Comparison of ENCODE assay signal across 21 mouse cellular contexts in genomic region chr1:186497872-186498271, GRCm38 (mm10).
DNase-seq lines count a peak whose midpoint lies in the region; ATAC-seq and TF ChIP-seq lines count a peak whose summit lies in the region.
"Had no signal": no experiment of that assay in that cellular context is flagged by ENCODE, and none has a peak within 500 bp of the region (broad histone marks: within the 10 kb centered on the region; RNA-seq: fewer than 3 reads in every experiment).

No protein-coding gene starts in this region.

- H3K27me3 ChIP-seq in intestine, embryonic 14.5 days (replicated peaks; ENCODE audit: control insufficient read depth, insufficient read depth, low read length), result no peaks in the 10 kb centered on the region
- H3K27me3 ChIP-seq in intestine, postnatal 0 days (replicated peaks; ENCODE audit: control insufficient read depth, insufficient read depth, low read length), result no peaks in the 10 kb centered on the region
- H3K27me3 ChIP-seq in intestine, embryonic 16.5 days (replicated peaks; ENCODE audit: control insufficient read depth, insufficient read depth, low read length), result no peaks in the 10 kb centered on the region
- H3K27me3 ChIP-seq: embryonic facial prominence, embryonic 12.5 days; forebrain, embryonic 12.5 days had no signal

- peak; percentile 68; the same call in 1 of the 2 replicates for ATAC-seq in intestine, embryonic 14.5 days (replicated peaks; ENCODE audit: low FRiP score, low TSS enrichment, low read depth)
- no peak; the same call in 1 of the 2 replicates for ATAC-seq in intestine, postnatal 0 days
- peak; percentile 76 for ATAC-seq in intestine, embryonic 16.5 days
- ATAC-seq: forebrain, embryonic 14.5 days; forebrain, embryonic 16.5 days had no signal

- H3K4me3 ChIP-seq in intestine, embryonic 14.5 days (ENCODE audit: low read depth, low read length), result no peak overlapping the region
- H3K4me3 ChIP-seq in intestine, postnatal 0 days (ENCODE audit: low read depth, low read length), result no peak overlapping the region
- H3K4me3 ChIP-seq in intestine, embryonic 16.5 days (ENCODE audit: low read length), result no peak overlapping the region
- H3K4me3 ChIP-seq: embryonic facial prominence, embryonic 10.5 days; embryonic facial prominence, embryonic 12.5 days; erythroblast, embryonic 14.5 days; forebrain, embryonic 10.5 days; forebrain, embryonic 12.5 days had no signal

- no peak overlapping the region for H3K4me2 ChIP-seq in intestine, embryonic 14.5 days (ENCODE audit: low read length)
- no peak overlapping the region for H3K4me2 ChIP-seq in intestine, postnatal 0 days (replicated peaks; ENCODE audit: low read depth)
- no peak overlapping the region for H3K4me2 ChIP-seq in intestine, embryonic 16.5 days (ENCODE audit: low read depth, low read length)
- H3K4me2 ChIP-seq: embryonic facial prominence, embryonic 12.5 days; forebrain, embryonic 12.5 days had no signal

- H3K4me1 ChIP-seq in intestine, embryonic 14.5 days (replicated peaks; ENCODE audit: control insufficient read depth, insufficient read depth, low read length), result no peaks in the 10 kb centered on the region
- no peaks in the 10 kb centered on the region for H3K4me1 ChIP-seq in intestine, postnatal 0 days (replicated peaks; ENCODE audit: control insufficient read depth, insufficient read depth, low read length)
- no peaks in the 10 kb centered on the region for H3K4me1 ChIP-seq in intestine, embryonic 16.5 days (ENCODE audit: control insufficient read depth, insufficient read depth, low read length)
- H3K4me1 ChIP-seq: embryonic facial prominence, embryonic 10.5 days; embryonic facial prominence, embryonic 12.5 days; forebrain, embryonic 12.5 days had no signal

- no peaks in the 10 kb centered on the region for H3K9me3 ChIP-seq in intestine, embryonic 14.5 days (ENCODE audit: control insufficient read depth, low read length)
- no peaks in the 10 kb centered on the region for H3K9me3 ChIP-seq in intestine, postnatal 0 days (ENCODE audit: control insufficient read depth)
- 0 out of 2 replicates have a peak, but pooled peaks cover 4% of the 10 kb centered on the region for H3K9me3 ChIP-seq in intestine, embryonic 16.5 days (ENCODE audit: control insufficient read depth, low read length)
- H3K9me3 ChIP-seq: embryonic facial prominence, embryonic 10.5 days; embryonic facial prominence, embryonic 12.5 days; forebrain, embryonic 10.5 days; forebrain, embryonic 12.5 days had no signal

- no peak overlapping the region for H3K27ac ChIP-seq in intestine, embryonic 14.5 days (ENCODE audit: low read depth)
- H3K27ac ChIP-seq in intestine, postnatal 0 days (ENCODE audit: low read depth, low read length), result no peak overlapping the region
- no peak overlapping the region for H3K27ac ChIP-seq in intestine, embryonic 16.5 days (ENCODE audit: low read length)
- H3K27ac ChIP-seq: embryonic facial prominence, embryonic 10.5 days; embryonic facial prominence, embryonic 12.5 days; forebrain, embryonic 10.5 days; forebrain, embryonic 12.5 days had no signal

- no peak for TF ChIP-seq CTCF in intestine, postnatal 0 days (IDR thresholded peaks at IDR 0.05; ENCODE audit: low read depth)

- WGBS in intestine, embryonic 14.5 days, result 67% methylated on average over 1 of the region's 1 CpGs
- WGBS in intestine, postnatal 0 days, result 32% methylated on average over 1 of the region's 1 CpGs
- 61% methylated on average over 1 of the region's 1 CpGs for WGBS in intestine, embryonic 16.5 days

- no peaks in the 10 kb centered on the region for H3K36me3 ChIP-seq in intestine, embryonic 14.5 days (ENCODE audit: control insufficient read depth, insufficient read depth, low read length)
- H3K36me3 ChIP-seq in intestine, postnatal 0 days (ENCODE audit: control insufficient read depth, insufficient read depth), result no peaks in the 10 kb centered on the region
- H3K36me3 ChIP-seq in intestine, embryonic 16.5 days (ENCODE audit: control insufficient read depth, insufficient read depth, low read length), result no peaks in the 10 kb centered on the region
- H3K36me3 ChIP-seq: embryonic facial prominence, embryonic 10.5 days; embryonic facial prominence, embryonic 12.5 days; forebrain, embryonic 10.5 days; forebrain, embryonic 12.5 days had no signal

- DNase-seq in intestine, embryonic 14.5 days (ENCODE audit: low spot score), result no peak
- no peak for DNase-seq in thymus, postnatal 36 days
- DNase-seq in layer of hippocampus, adult 8-10 months (ENCODE audit: low spot score in 2 of 2), result no peak
- DNase-seq: adrenal gland, adult 2 months; adrenal gland, postnatal 10 days; adrenal gland, postnatal 25 days; B cell, adult 2 months; cerebellum, adult 11 months; cerebellum, adult 18-20 months; cerebellum, adult 9-10 months; cerebellum, postnatal 10 days; cerebellum, postnatal 25 days had no signal

- H3K9ac ChIP-seq in intestine, embryonic 14.5 days (ENCODE audit: low read length), result no peak overlapping the region
- no peak overlapping the region for H3K9ac ChIP-seq in intestine, postnatal 0 days (ENCODE audit: low read depth, low read length)
- no peak overlapping the region for H3K9ac ChIP-seq in intestine, embryonic 16.5 days (ENCODE audit: low read depth, low read length)
- H3K9ac ChIP-seq: embryonic facial prominence, embryonic 12.5 days; forebrain, embryonic 12.5 days had no signal
